Mouse (Mus musculus) MEL (cell line): Measurements from ENCODE around the gene Nrn1.

Experiments used
- EP300 ChIP-seq, 2 experiments: IDR thresholded peaks; 2 replicates each; pipeline ENCODE4 v1.6.1; 2011; ENCODE audit warnings: improper control_type of control experiment in 2 of 2, low read length in 2 of 2, low read depth in 1 of 2, mild to moderate bottlenecking in 1 of 2
- MAZ ChIP-seq: IDR thresholded peaks from 2 replicates; pipeline ENCODE4 v1.6.1; 2012; ENCODE audit warnings: low read depth, mild to moderate bottlenecking, inconsistent platforms, low read length, improper control_type of control experiment
- TAL1 ChIP-seq: IDR thresholded peaks from 2 replicates; pipeline ENCODE4 v1.6.1; 2012; ENCODE audit warnings: mild to moderate bottlenecking, inconsistent platforms, low read length, moderate library complexity, mixed read lengths

- no peak for TF ChIP-seq EP300 (IDR thresholded peaks at IDR 0.05; ENCODE audit: low read depth in 1 of 2, low read length in 2 of 2)
- TF ChIP-seq TAL1, result no peak
- no peak for TF ChIP-seq MAZ
Observed at GRCm38 (mm10) chr13:36731016-36731930, 3.7 kb downstream of the Nrn1 start.
